Mouse (Mus musculus): ENCODE measurements around the gene Tapbp. TPM values are rescaled to one million over a fixed set of nuclear protein-coding genes. Genes with fewer than 3 reads are reported as not detected.
"Not testable (repeated sequence)": the region's sequence is repeated elsewhere in the genome, so short reads cannot be mapped to it uniquely, and the experiment has no call there.

Gene Tapbp
- polyA plus RNA-seq (2014; fragmentation: Nextera tagmentation; extraction: Ambion mirVana): 32.3 and 32.5 TPM in 2 replicates

- H3K27me3 ChIP-seq (replicated peaks; ENCODE audit: control insufficient read depth, insufficient read depth, low read length): no peaks in the 10 kb centered on the region
- peak within 1 kb of the TSS; percentile 71 for H3K4me2 ChIP-seq (ENCODE audit: low read length)
- peak within 1 kb of the TSS; percentile 52 for H3K4me3 ChIP-seq (ENCODE audit: low read depth, low read length)
- peak within 1 kb of the TSS; percentile 55 for H3K9ac ChIP-seq (ENCODE audit: low read length)
- peaks cover 24% of the 10 kb centered on the region for H3K4me1 ChIP-seq (replicated peaks; ENCODE audit: control insufficient read depth, insufficient read depth, low read length)
- DNase-seq (ENCODE audit: low spot score) (peak; percentile 94), ATAC-seq (replicated peaks; ENCODE audit: low FRiP score, low TSS enrichment, low read depth) (peak; percentile 87)
- WGBS: under 1% methylated on average over 31 of the region's 34 CpGs
- peaks cover 53% of the 10 kb centered on the region for H3K36me3 ChIP-seq (ENCODE audit: control insufficient read depth, insufficient read depth, low read length)
- peak within 1 kb of the TSS; percentile 78 for H3K27ac ChIP-seq (ENCODE audit: low read depth)
- H3K9me3 ChIP-seq (ENCODE audit: control insufficient read depth, low read length): no peaks in the 10 kb centered on the region
These were observed at the start of gene Tapbp, which contains the start of gene Zbtb22 for GRCm38 (mm10) chr17:33915671-33916250. Gene Tapbp (plus strand): TSS chr17:33915899. Gene Zbtb22 (plus strand): TSS chr17:33915904.

- H3K4me2 ChIP-seq (ENCODE audit: low read length); H3K9me3 ChIP-seq (ENCODE audit: control insufficient read depth, low read length); H3K9ac ChIP-seq (ENCODE audit: low read length); H3K27me3 ChIP-seq (replicated peaks; ENCODE audit: control insufficient read depth, insufficient read depth, low read length); ATAC-seq (replicated peaks; ENCODE audit: low FRiP score, low TSS enrichment, low read depth); H3K4me3 ChIP-seq (ENCODE audit: low read depth, low read length); H3K27ac ChIP-seq (ENCODE audit: low read depth); DNase-seq (ENCODE audit: low spot score); H3K4me1 ChIP-seq (replicated peaks; ENCODE audit: control insufficient read depth, insufficient read depth, low read length): not testable (repeated sequence)
- peaks cover 18% of the 10 kb centered on the region for H3K36me3 ChIP-seq (ENCODE audit: control insufficient read depth, insufficient read depth, low read length)
- WGBS: 79% methylated on average over 3 of the region's 12 CpGs
These were observed 42.2 kb upstream of the Tapbp start, which contains the start of gene Gm7029 for GRCm38 (mm10) chr17:33873537-33873936. Gene Gm7029 (plus strand): TSS chr17:33873837.

DNA sequence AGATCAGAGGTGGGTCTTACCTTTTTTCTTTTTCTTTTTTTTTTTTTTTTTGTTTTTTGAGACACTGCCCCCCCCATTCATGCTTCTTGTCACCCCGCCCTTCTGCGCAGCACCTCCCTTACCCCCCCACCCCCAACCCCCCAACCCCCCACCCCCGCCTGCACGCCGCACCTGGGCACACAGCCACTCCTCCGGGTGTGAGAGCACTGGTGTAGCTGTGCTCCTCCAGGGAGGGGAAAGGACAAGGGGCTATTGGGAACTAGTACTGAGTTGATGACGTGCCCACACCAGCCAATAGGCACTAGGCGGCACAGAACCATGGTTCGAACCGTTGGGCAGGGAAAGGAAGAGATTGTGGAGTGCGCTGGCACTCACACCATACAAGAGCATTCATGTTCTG is 41.3 kb upstream of the Tapbp start:
- no peak overlapping the region for H3K9ac ChIP-seq (ENCODE audit: low read length)
- no peak overlapping the region for H3K27ac ChIP-seq (ENCODE audit: low read depth)
- no peak overlapping the region for H3K4me2 ChIP-seq (ENCODE audit: low read length)
- H3K36me3 ChIP-seq (ENCODE audit: control insufficient read depth, insufficient read depth, low read length): peaks cover 22% of the 10 kb centered on the region
- no peaks in the 10 kb centered on the region for H3K27me3 ChIP-seq (replicated peaks; ENCODE audit: control insufficient read depth, insufficient read depth, low read length)
- ATAC-seq (replicated peaks; ENCODE audit: low FRiP score, low TSS enrichment, low read depth) (no peak), DNase-seq (ENCODE audit: low spot score) (no peak)
- 86% methylated on average over 11 of the region's 11 CpGs for WGBS
- no peaks in the 10 kb centered on the region for H3K9me3 ChIP-seq (ENCODE audit: control insufficient read depth, low read length)
- H3K4me1 ChIP-seq (replicated peaks; ENCODE audit: control insufficient read depth, insufficient read depth, low read length): no peaks in the 10 kb centered on the region
- no peak overlapping the region for H3K4me3 ChIP-seq (ENCODE audit: low read depth, low read length)

GRCm38 (mm10) chr17:33875797-33876196 is 39.9 kb upstream of the Tapbp start:
- not testable (repeated sequence) for H3K4me2 ChIP-seq (ENCODE audit: low read length); H3K27ac ChIP-seq (ENCODE audit: low read depth); DNase-seq (ENCODE audit: low spot score); H3K9me3 ChIP-seq (ENCODE audit: control insufficient read depth, low read length); H3K9ac ChIP-seq (ENCODE audit: low read length); H3K4me3 ChIP-seq (ENCODE audit: low read depth, low read length); ATAC-seq (replicated peaks; ENCODE audit: low FRiP score, low TSS enrichment, low read depth); H3K27me3 ChIP-seq (replicated peaks; ENCODE audit: control insufficient read depth, insufficient read depth, low read length); H3K4me1 ChIP-seq (replicated peaks; ENCODE audit: control insufficient read depth, insufficient read depth, low read length)
- 79% methylated on average over 5 of the region's 5 CpGs for WGBS
- H3K36me3 ChIP-seq (ENCODE audit: control insufficient read depth, insufficient read depth, low read length): peaks cover 28% of the 10 kb centered on the region

GRCm38 (mm10) chr17:33884320-33884719 is 31.4 kb upstream of the Tapbp start:
- H3K4me1 ChIP-seq (replicated peaks; ENCODE audit: control insufficient read depth, insufficient read depth, low read length); ATAC-seq (replicated peaks; ENCODE audit: low FRiP score, low TSS enrichment, low read depth); H3K4me2 ChIP-seq (ENCODE audit: low read length); H3K9me3 ChIP-seq (ENCODE audit: control insufficient read depth, low read length); H3K4me3 ChIP-seq (ENCODE audit: low read depth, low read length); DNase-seq (ENCODE audit: low spot score); H3K27ac ChIP-seq (ENCODE audit: low read depth); H3K27me3 ChIP-seq (replicated peaks; ENCODE audit: control insufficient read depth, insufficient read depth, low read length); H3K9ac ChIP-seq (ENCODE audit: low read length): not testable (repeated sequence)
- 93% methylated on average over 10 of the region's 11 CpGs for WGBS
- H3K36me3 ChIP-seq (ENCODE audit: control insufficient read depth, insufficient read depth, low read length): peaks cover 36% of the 10 kb centered on the region

DNA sequence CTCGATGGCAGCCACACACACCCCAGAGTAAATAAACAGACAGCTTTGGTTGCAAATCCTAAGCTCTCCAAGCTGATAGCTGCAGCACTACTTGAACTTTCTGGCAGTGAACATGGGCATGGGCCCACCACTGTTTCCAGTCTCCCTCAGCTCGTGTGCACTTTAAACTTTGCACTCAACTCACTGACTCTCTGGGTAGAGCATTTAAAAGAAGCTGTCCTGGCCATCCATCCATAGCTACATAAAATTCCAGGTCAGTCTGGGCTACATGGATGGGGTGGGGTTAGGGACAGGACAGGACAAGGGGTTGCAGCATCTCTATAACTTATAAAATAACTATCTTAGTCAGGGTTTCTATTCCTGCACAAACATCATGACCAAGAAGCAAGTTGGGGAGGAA is 27.9 kb upstream of the Tapbp start:
- H3K9ac ChIP-seq (ENCODE audit: low read length); H3K9me3 ChIP-seq (ENCODE audit: control insufficient read depth, low read length); H3K4me2 ChIP-seq (ENCODE audit: low read length); H3K27me3 ChIP-seq (replicated peaks; ENCODE audit: control insufficient read depth, insufficient read depth, low read length); ATAC-seq (replicated peaks; ENCODE audit: low FRiP score, low TSS enrichment, low read depth); DNase-seq (ENCODE audit: low spot score); H3K4me1 ChIP-seq (replicated peaks; ENCODE audit: control insufficient read depth, insufficient read depth, low read length); H3K27ac ChIP-seq (ENCODE audit: low read depth); H3K4me3 ChIP-seq (ENCODE audit: low read depth, low read length): not testable (repeated sequence)
- WGBS: 37% methylated on average over 2 of the region's 2 CpGs
- peaks cover 14% of the 10 kb centered on the region for H3K36me3 ChIP-seq (ENCODE audit: control insufficient read depth, insufficient read depth, low read length)

GRCm38 (mm10) chr17:33888230-33888629 is 27.5 kb upstream of the Tapbp start:
- not testable (repeated sequence) for DNase-seq (ENCODE audit: low spot score); H3K27ac ChIP-seq (ENCODE audit: low read depth); H3K4me3 ChIP-seq (ENCODE audit: low read depth, low read length); H3K9ac ChIP-seq (ENCODE audit: low read length); H3K4me2 ChIP-seq (ENCODE audit: low read length); H3K27me3 ChIP-seq (replicated peaks; ENCODE audit: control insufficient read depth, insufficient read depth, low read length); H3K9me3 ChIP-seq (ENCODE audit: control insufficient read depth, low read length); ATAC-seq (replicated peaks; ENCODE audit: low FRiP score, low TSS enrichment, low read depth); H3K4me1 ChIP-seq (replicated peaks; ENCODE audit: control insufficient read depth, insufficient read depth, low read length)
- peaks cover 12% of the 10 kb centered on the region for H3K36me3 ChIP-seq (ENCODE audit: control insufficient read depth, insufficient read depth, low read length)

DNA sequence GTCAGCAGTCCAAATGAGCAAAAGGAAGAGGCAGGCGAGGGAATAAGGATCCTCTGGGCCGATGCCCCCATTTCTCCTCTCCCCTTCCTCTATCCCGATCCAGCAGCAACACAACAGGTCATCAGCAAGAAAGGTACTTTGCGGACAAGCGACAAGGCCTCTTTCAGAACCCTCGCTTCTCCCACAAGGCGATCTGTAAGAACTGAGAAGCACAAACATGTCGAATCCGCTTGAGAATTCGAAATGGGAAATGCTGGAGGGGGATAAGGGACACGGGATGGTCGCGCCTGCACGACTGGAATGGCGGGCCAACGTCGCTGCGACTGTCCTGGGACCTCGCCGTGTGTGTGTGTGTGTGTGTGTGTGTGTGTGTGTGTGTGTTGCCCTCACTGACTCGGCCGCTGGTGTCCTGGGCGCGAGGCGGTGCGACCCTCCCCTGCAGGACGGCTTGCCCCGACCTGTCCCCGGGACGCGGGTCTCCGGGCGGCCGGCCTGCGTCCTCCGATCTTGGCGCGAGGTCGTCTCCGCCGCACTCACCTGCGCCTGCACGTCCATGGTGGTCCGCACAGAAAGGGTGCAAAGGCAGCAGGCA is 25.7 kb upstream of the Tapbp start:
- not testable (repeated sequence) for ATAC-seq (replicated peaks; ENCODE audit: low FRiP score, low TSS enrichment, low read depth)
- WGBS: under 1% methylated on average over 44 of the region's 44 CpGs

More for the DNA sequence above, 25.7 kb upstream of the Tapbp start:
- H3K27ac ChIP-seq (ENCODE audit: low read depth): peak overlapping the region; percentile 47; the same call in 1 of the 2 replicates
- peaks cover 12% of the 10 kb centered on the region for H3K36me3 ChIP-seq (ENCODE audit: control insufficient read depth, insufficient read depth, low read length)
- peak overlapping the region; percentile 52 for H3K4me3 ChIP-seq (ENCODE audit: low read depth, low read length)
- not testable (repeated sequence) for H3K27me3 ChIP-seq (replicated peaks; ENCODE audit: control insufficient read depth, insufficient read depth, low read length); H3K4me1 ChIP-seq (replicated peaks; ENCODE audit: control insufficient read depth, insufficient read depth, low read length); H3K9me3 ChIP-seq (ENCODE audit: control insufficient read depth, low read length)
- H3K9ac ChIP-seq (ENCODE audit: low read length): peak overlapping the region; percentile 58
- DNase-seq (ENCODE audit: low spot score): peak; percentile 55
- H3K4me2 ChIP-seq (ENCODE audit: low read length): peak overlapping the region; percentile 56

All from intestine, embryonic 14.5 days (tissue).